Mouse (Mus musculus): Measurements from ENCODE around the gene Vmn1r32.

- TF ChIP-seq CTCF (IDR thresholded peaks at IDR 0.05; ENCODE audit: low read depth, low read length) (no peak), GATA1 (IDR thresholded peaks at IDR 0.05; ENCODE audit: borderline replicate concordance, low read length) (no peak), POLR2AphosphoS5 (IDR thresholded peaks at IDR 0.05; ENCODE audit: insufficient replicate concordance, low read depth, low read length) (no peak)
Measured at GRCm38 (mm10) chr6:66534366-66534941, 25.4 kb downstream of the Vmn1r32 start.

Data from G1E (cell line).